Mouse (Mus musculus): Measurements from ENCODE around the gene Dync1li1.
A peak's percentile ranks its signal among the peaks of the same experiment; 100 is the strongest.

The Dync1li1 gene

DNA sequence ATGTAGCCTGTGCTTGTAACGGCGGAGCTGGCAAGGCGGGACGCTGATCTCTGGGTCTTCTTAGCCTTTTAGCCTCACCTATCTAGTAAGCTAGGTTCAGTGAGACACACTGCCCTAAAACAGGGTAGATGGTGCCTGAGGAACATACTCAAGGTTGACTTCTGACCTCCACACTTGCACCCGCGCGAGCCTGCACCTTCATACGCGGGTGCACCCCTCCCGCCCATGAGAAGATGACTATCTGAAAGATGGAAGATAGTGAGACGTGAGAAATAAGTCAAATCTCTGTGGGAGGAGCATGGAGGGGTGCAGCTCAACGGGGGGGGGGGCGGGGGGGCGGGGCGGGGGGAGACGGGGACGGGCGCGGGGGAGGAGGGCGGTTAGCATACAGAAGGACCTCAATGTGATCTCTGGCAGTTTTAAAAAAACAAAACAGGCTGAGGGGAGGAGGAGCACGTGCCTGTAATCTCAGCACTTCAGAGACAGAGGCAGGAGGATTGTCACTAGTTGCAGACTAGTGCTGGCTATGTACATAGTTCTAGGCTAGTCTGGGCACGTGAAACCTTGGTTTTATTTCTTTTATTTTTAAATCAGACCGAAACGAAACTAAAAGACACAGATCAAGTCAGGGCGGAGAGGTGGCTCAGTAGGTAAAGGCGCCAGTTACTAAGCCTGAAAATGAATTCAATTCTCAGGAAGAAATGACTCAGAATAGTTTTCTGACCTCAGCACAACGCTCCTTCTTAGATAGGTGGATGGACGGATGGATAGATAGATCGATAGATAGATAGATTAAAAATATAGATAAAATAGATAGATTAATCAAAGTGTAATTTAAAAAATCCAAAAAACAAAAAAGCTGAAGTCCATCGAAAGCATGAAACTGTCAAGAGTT is 41.6 kb downstream of the Dync1li1 start:
- DNase-seq (ENCODE audit: low spot score in 2 of 2), result peak; percentile 25 to 49

DNA sequence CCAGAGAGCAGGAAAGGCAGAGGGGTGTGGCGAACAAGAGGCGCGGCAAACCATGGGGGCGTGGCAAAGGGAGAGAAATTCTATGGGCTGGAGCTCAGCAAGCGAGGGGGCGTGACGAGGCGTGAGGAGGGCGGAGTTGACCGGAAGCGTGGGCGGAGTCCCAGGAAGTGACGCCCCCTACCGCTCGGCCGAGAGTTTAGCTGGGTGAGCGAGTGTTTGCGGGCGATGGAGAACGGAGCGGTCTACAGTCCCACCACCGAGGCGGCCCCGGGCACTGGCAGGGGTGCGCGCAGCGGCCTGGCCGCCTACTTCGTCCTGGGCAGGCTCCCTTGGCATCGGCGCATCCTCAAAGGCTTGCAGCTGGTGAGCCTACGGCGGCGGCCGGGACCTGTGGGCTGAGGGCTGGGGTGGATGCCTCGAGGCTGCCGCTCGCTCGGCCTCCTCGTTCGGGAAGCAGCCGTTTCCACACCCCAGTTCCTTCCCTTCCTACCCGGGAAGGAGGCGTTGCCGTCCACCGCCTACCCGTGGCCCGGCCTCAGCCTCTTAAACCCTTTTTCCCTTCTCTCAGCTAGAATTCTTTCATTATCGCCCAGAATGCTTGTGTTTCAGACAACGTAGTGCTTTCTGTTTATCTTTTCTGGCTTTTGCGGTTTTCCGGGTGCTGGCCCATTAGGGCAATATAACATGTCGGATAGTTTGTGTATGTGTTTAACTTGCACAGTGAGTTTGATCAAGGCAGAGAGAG is 42.6 kb downstream of the Dync1li1 start, which contains the start of gene Cmtm6:
Cmtm6 (plus strand) TSS at position 106 of the 745 bp plus-strand sequence.
- DNase-seq (ENCODE audit: low spot score in 2 of 2), result peak; percentile 98 to 99

DNA sequence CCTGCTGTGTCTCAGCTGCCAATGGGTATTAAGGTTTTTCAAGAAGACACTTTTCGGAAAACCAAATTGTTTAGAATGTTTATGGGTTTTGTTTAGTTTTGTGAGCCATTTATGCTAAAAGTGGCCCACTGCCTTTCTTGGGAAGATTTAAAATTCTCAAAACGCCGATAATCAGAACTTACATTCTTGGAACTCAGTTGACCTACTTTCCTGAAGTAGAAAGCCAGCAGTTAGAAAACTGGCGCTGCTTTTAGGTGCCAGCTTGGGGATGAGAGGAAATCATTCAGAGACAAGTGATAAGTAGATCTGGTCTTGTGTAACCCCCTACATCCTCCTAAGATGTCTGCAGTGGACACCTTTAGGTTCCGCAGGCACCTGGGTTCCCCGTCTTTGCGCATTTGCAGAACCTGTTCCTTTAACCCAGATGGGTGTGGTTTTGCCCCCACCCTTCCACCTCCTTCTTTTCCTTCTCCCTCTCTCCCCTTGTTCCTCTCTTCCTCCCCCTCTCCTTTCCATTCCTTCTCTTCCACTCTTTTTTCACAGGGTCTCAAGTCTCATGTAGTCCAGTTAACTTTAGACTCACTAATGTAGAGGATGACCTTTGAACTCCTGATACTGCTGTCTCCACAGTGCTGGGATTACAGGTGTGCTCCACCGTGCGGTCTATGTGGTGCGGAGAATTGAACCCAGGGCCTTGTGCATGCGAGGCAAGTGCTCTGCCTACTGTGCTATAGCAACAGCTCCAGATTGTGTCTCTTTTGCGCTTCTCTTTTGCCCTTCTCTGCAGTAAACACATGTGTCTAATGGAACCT is 43.5 kb downstream of the Dync1li1 start:
- peak; percentile 12 to 56 for DNase-seq (ENCODE audit: low spot score in 2 of 2)

DNA sequence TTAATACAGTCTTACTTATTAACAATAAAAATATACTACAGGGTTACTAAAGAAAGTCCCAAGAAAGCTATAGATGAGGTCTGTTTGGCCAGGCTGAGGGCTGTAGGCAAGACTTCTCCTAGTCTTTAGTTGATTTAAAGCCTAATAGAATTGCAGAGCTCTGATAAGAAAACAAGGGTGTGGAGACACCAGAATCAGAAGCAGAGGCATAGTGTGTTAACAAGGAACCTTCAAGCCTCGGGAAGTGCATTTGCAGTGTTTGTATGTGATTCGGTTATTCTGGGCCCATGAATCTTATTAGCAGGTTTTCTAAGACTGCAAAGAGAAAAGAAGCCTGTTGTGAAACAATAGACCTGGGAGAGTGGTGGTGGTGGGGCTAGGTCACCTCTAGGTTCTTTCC is 44.6 kb downstream of the Dync1li1 start:
- no peak for DNase-seq (ENCODE audit: low spot score in 2 of 2)

DNA sequence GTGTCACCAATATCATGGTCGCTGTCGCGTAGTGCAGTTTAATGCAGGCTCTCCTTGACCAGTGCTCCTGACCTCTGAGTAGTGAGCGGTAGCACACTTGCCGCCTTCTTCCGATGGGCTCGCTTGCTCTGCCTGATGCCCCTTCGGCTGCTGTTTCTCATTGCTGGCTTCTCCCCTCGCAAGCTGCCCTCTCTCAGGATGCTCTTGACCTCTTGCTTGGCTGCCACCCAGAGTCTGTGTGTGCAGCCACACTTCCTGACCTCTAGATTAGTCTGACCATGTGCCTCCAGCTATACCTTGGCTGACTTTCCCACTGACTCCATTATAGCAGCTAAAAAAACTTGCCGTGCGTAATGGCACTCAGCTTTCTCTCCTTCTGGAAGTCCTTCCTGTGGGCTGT is 47.9 kb downstream of the Dync1li1 start:
- no peak for DNase-seq (ENCODE audit: low spot score in 2 of 2)

DNA sequence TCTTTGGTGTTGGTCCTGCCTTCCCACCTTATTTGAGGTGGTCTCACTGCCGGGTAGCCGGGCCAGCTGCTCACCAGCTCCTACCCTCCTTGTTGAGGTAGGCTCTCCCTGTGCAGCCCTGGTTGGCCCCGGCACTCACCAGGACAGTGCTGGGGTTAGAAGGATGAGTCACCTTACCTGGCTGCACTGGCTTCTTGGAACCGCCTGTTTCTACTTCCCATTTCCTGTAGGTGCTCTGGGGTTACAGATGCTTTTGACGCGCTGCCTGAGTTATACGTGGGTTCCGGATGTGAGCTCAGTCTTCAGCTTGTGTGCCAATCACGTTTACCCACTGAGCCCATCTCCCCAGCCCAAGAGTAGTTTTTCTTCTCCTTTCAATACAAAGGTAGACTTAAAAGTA is 51.7 kb downstream of the Dync1li1 start:
- DNase-seq (ENCODE audit: low spot score in 2 of 2), result no peak

DNA sequence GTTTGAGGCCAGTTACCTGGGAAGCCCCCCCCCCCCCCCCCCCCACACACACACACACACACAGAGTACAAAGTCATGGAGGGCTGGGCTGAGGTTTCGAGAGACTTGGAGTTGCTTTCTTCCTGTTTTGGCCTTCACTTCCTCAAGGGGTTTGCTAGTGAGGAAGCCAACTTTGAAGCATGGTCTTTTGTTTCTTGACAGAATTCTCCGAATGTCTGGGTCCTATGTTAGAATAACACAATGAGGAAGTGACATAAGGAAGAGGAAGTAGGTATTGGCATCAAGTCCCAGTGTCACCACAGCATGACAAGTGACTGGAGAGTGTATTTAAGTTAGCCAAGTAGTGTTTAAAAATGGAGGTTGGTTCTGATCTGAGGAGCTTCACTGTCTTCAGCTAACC is 54.1 kb downstream of the Dync1li1 start:
- peak in 1 of 2 experiments; percentile 58 for DNase-seq (ENCODE audit: low spot score in 2 of 2)

DNA sequence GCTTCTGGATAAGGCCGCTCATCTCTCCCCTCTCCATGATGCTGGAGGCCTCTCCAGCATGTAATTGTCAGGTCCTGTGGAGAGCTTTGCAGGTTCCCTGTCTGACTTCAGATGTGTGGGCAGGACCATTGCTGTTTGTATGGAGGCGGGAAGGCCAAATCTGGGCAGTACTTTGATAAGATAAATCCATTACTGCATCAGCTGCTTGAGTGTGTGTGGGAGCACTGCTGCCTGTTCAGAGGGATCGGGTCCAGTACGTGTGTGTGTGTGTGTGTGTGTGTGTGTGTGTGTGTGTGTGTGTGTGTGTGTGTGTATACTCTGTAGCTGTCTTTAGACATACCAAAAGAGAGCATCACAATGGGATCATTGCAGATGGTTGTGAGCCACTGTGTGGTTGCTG is 56.6 kb downstream of the Dync1li1 start:
- DNase-seq (ENCODE audit: low spot score in 2 of 2), result no peak

DNA sequence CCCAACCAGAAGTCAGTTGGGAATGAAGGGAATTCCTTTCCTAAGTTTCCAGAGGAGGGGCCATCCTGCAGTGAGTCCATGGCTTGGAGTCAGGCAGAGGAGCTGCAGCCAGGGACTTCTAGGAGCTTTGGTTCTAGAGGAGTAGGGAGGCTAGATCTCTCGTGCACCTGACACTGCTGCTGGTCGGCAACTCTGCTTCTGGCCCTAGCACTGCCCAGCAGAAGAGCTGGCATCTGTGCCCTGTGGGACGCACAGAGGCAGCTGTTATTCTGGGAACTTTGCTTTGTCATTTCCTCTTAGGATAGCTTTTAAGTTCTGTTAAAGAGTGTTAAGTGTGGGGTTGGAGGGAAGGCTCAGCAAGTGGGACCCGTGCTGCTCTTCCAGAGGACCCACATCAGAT is 57.1 kb downstream of the Dync1li1 start:
- DNase-seq (ENCODE audit: low spot score in 2 of 2), result no peak

DNA sequence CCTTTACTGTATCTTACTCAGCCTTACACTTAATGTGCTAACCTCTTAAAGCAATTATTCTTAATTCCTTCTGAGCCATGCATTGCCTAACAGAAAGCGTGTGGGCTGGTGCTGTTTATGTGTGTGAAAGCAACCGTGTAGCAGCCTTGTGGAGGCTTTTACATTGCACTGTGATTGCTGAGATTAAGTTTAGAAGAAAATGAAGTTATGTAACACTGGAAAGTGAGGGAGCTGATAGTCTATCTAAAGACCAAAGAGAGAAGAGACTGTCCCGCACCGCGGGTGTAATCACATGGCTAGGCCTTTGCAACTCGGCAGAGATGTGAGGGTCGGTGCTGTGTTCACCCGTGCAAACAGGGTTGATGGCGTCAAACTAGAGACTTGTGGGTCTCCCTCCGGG is 58.4 kb downstream of the Dync1li1 start:
- DNase-seq (ENCODE audit: low spot score in 2 of 2), result no peak

DNA sequence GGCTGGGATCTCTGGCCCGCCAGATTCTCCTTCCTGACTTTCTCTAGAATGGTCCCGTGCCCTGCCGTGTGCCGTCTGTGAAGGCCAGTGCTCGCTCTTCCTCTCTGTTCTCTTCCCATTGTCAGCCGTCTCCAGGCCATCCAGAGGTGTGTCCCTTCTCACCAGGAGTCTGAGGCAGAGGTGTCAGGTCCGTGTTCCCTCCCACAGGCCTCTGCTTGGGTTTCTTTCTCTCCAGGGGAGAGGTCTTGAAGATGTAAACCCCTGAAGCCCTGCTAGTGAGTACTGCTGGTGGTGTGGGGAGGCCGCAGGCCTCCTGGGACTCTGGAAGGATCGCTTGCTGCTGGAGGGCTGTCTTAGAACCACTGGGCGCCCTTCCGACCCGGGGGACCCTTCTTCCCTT is 58.9 kb downstream of the Dync1li1 start:
- no peak for DNase-seq (ENCODE audit: low spot score in 2 of 2)

DNA sequence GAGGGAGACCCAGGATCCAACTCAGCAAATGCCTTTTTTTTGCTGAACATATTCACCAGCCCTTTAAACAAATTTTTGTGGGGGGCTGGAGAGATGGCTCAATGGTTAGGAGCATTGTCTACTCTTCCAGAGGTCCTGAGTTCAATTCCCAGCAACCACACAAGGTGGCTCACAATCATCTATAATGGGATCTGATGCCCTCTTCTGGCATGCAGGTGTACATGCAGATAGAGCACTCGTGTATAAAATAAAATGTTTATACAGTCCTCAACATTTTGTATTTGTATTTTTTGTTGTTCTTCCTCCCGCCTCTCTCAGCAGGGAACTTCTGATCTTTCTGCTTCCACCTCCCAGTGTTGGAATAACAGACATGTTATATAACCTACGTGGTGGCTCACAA is 63.0 kb downstream of the Dync1li1 start:
- no peak for DNase-seq (ENCODE audit: low spot score in 2 of 2)

DNA sequence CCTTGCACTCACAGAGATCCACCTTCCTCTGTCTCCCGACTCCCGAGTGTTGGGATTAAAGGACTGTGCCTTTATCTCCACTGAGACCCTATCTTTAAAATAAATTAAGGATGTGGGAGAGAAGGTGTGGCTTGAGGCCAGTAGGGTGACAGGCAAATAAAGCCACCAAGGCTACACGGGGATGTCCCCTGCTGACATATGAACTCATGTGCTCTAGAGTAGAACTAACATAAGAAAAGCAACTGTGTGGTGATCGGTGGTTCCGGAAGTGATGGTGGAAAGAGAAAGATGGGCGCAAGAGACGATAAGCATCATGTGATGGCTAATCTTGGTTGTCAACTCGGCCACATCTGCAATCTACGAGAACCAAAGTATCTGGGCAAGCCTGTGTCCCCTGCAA is 63.7 kb downstream of the Dync1li1 start:
- DNase-seq (ENCODE audit: low spot score in 2 of 2), result peak in 1 of 2 experiments; percentile 76

DNA sequence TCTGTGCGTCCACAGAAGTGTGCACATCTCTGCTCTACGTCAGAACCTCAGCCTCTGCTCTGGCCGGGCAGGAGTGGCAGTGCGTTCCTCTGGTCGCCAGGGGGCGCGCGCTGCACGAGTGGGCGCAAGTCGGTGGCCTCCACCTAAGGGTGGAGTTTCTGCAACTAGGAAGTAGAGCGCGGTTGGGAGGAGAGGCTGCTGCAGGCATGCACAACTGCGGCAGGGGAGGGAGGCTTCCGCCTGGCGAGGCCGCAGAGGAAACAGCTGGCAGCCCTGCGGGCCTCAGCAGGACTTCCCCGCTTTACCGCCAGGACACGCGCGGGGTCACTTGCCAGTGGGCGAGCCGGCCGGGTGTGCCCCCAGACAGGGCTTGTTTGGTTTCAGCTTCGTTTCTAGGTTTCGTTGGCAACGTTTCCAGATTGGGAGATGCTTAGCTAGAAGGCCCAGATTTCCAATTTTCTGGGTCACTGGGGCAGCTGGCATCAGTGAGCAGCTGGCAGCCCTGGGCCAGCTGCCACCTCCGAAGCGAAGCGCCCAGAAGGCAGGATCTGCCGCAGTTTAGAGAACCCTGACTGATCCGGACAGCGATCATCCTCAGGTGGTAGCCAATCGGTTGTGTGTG is 64.4 kb downstream of the Dync1li1 start:
- DNase-seq (ENCODE audit: low spot score in 2 of 2), result peak; percentile 97

DNA sequence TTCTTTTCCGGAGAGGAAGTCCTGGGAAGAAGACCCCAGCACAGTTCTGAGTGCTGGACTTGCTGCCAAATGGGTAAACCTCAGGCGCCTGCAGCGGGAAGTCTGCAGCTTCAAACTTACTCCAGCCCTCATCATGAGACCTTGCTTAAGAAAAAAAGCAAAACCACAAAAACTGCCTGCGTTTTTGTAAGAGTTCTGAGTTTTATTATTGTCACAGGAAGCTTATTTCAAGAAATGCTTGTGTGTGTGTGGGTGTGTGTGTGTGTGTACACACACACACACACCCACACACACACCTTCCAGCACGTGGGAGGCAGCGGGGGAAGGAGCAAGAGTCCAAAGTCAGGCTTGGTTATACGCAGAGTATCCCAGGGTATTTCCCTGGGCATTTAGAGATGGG is 69.7 kb downstream of the Dync1li1 start:
- DNase-seq (ENCODE audit: low spot score in 2 of 2), result no peak

DNA sequence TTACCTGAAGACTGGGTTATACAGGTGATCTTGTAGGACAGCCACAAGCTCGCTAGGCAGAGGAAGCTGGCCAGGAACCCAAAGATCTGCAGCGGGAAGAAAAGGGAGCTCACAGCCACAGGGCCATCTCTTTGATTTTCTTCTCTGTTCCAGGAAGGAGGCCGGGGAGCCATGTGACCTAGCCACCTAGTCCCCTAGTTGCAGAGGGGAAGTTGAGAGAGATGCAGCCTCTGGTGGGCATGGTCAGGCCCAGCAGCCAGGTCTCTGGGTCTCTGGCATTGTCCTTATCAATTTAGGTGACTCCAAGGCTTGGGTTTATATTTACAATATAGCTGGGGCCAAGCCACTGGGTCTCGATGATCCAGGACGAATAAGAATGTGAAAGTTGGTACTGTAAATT is 70.2 kb downstream of the Dync1li1 start:
- DNase-seq (ENCODE audit: low spot score in 2 of 2), result no peak

DNA sequence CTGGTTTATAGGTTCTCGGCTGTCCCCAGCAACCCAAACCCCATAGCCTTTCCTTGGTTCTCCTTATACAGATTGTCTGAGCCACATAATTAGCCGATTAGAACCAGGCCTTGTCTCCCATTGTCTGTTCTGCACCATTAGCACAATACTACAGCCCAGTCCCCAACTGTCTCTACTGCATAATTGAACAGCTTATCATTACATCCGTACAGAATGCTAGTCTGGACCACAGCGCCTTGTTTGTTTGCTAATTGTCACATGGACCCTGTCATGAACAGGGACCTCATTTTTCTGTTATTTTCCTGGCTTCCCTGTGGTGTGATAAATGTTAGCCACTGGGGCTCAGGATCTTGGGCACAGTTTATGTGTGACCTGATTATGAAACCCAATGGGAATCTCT is 71.3 kb downstream of the Dync1li1 start:
- no peak for DNase-seq (ENCODE audit: low spot score in 2 of 2)

DNA sequence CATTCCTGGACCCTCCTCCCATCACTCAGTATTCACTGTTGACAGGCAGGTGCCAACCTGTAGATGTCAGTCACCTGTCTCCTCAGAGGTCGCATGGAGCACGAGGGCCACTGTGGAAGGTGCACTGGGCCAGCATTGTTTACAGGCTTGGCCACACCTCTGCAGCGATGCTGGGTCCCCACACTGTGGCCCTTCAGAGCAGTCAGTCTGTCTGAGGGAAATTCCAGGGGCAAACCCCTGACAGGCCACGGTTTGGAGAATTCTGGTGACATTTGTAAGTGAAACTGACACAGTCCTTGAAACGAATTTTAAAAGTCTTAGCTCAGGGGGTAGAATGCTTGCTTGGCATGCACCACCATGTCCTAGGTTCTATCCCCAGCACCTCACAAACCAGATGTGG is 71.8 kb downstream of the Dync1li1 start:
- DNase-seq (ENCODE audit: low spot score in 2 of 2), result peak in 1 of 2 experiments; percentile 45

DNA sequence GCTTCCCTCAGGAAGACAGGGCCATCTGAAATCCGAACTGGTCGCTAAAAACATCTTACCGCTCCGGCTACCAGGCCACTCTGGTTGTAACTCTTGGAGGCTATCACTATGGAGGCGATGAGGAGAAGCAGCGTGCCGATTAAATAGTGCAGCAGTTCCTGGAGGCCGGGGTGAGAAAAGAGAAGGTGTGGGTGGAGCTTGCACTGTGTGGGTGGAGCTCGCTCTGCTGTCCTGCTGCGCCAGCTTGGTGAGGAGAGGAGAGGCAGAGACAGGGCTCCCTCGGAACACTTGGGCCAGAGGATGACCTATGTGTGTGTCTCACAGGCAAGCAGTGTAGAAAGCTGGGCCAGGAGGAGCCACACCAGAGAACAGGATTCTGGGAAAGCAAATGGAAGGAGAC is 73.3 kb downstream of the Dync1li1 start:
- no peak for DNase-seq (ENCODE audit: low spot score in 2 of 2)

DNA sequence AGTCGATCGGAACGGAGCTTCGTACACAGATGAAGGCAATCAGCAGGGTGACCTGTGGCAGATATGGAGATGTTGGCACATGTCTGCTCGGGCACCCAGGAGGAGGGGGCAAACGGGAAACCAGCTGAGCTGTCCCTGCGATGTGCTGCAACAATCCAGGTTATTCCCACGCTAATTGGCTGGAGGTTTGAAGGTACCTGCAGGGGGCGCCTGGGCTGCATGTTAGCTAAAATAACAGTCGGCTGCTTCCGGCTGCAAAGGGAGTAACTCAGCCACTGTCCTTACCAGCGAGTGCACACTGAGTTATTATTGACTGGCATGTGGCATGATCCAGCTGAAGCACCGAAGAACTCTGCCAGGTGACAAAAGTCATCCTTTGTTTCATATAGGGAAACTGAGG is 74.8 kb downstream of the Dync1li1 start:
- no peak for DNase-seq (ENCODE audit: low spot score in 2 of 2)

DNA sequence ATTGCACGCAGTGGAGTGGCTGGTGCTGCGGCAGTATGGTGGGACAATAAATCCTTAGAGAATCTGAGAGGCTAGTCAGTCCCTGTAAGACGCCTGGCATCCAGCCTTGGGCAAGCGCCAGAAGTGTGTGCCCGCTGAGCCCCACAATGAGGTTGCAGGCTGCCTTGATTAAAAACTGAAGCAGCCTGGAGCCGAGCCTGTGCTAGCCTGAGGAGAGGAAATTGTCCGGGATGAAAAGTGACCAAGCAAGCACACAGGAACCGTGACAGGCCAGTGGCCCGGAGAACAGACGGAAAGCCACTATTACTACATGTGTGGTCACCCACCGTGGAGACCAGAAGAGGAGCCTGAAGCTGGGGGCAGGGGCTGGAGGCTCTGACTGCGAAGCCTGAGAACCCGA is 78.4 kb downstream of the Dync1li1 start:
- no peak for DNase-seq (ENCODE audit: low spot score in 2 of 2)

DNA sequence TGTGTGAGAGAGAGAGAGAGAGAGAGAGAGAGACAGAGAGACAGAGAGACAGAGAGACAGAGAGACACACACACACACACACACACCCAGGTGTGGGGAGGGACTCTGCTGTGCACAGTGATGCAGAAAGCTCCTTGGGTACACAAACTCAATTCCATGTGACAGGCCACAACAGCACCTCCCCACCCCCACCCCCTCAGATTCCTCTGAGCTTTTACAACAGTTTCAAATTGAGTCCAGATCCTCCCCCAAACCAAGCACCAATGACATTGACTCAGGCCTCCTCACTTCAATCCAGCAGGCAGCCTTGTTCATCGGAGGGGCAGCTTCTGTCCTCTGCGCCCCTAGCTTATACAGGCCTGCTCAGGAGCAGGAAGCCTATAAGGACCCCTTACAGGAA is 78.9 kb downstream of the Dync1li1 start:
- DNase-seq (ENCODE audit: low spot score in 2 of 2), result no peak

All from natural killer cell, adult 2 months (primary cell).